Mouse (Mus musculus): Measurements from ENCODE around the gene Herc3.
"Not testable (repeated sequence)": the region's sequence is repeated elsewhere in the genome, so short reads cannot be mapped to it uniquely, and the experiment has no call there.

Gene Herc3

DNA sequence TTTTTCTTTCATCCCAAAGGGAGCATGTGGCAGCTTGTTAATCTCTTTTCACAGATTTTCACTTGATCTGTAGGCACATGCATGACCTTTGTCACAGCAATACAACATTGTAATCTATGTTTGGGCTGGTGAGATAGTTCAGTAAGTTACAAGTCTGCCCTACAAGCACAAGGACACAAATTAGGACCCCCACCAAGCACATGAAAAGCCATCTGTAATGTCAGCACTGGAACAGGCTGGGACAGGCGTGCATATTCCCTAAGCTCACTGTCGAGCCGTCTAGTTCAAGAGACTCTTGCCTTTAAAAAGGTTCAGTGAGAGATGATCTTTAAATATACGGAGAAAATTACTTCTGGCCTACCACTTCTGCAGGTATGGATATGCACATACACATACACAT lies 28.3 kb downstream of the Herc3 start:
- DNase-seq (ENCODE audit: low read depth, low spot score) = no peak

DNA sequence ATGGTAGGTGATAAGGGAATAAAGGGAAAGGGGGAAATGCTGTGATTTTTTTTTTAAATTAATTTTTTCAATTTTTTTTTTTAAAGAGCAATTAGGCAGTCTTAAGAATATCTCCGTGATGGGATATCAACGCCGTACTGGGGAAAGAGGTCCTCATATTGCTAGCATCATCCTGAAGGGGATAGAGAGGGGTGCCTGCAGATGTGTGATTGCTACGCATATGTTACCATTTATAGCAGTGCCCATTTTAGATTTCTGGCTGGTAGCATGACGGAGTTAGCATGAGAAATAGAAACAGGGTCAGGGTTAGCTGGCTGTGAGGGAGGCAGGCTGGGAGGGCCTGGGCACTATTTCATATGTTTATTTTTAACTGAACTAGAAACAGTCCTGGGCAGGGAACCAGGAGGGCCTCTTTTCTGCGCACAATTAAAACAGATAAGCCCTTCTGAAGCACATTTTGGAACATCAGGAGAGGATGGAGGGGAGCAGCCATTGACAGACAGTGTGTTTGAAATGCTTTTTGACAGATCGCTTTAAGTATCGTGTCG lies 31.3 kb downstream of the Herc3 start:
- no peak for DNase-seq (ENCODE audit: low read depth, low spot score)

DNA sequence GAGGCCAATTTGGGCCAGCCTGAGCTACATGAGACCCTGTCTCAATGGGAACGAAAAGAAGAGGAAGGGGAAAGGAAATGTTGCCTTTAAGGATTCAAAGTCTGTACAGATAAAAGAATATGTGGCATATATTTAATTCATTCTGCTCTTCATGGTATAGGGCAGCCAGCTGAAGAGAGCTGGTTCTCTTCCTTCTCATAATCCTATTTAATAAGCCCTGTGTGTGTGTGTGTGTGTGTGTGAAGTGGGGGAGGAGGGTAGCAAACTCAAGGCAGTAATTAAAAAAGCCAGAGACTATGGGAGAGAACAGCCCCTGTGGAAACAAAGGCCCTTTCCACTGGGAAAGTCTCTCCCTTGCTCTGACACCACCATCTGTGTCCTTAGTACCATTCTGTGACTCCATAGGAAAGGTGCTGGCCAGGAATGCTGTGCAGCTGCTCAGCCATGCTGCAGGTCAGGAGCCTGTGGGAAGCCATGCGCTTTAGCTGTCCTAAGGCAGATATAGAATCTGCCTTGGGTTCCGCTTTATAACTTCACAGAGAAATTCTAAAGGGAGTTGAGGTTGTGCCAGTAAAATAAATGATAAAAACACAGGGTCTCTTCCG lies 32.5 kb downstream of the Herc3 start:
- DNase-seq (ENCODE audit: low read depth, low spot score) = no peak

DNA sequence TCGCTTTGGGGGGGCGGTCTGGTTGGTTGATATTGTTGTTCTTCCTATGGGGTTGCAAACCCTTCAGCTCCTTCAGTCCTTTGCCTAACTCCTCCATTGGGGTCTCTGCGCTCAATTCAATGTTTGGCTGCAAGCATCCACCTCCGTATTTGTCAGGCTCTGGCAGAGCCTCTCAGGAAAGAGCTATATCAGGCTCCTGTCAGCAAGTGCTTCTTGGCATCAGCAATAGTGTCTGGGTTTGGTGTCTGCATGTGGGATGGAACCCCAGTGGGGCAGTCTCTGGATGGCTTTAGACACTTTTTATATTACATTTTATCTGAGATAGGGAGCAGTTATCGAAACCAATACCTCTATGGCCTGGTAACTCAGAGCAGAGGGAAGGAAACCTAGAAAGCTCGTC lies 36.6 kb downstream of the Herc3 start:
- not testable (repeated sequence) for DNase-seq (ENCODE audit: low read depth, low spot score)

DNA sequence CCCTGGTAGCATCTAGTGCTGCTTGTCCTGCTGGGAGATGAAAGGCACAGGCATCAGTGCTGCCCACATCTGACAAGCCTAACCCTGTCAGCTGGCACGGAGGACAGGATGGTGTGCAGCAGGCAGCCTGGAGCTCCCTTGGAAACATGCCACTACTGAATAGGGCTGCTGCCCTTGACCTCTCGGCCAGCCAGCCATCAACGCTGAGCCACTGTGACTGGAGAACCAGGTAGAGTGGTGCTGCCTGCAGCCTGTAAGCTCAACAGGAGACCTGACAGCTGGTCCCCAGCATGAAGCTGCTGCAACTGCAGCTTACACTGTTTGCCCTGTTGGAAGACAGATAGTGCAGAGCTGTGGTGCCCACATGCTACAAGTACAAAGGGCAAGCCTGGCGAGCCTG lies 48.3 kb downstream of the Herc3 start:
- DNase-seq (ENCODE audit: low read depth, low spot score) = peak; percentile 5

DNA sequence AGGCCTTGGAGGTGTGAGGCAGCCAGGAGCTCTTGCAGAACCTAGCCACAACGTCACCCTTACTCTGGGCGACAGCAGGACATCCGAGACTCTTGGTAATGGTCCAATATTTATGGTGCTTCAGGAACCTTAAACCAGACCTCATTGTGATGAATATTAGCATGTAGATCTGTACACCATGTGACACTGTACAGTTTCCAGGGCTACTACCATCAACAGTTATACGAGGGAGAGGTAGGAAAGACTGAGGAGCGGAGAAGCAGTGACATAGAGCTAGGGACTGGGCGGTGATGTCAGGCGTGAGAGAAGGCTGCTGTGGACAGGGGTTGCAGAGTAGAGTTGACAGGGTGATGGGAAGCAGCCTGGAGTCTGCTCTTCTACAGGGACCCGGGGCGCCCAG lies 48.7 kb downstream of the Herc3 start:
- peak; percentile 5 for DNase-seq (ENCODE audit: low read depth, low spot score)

DNA sequence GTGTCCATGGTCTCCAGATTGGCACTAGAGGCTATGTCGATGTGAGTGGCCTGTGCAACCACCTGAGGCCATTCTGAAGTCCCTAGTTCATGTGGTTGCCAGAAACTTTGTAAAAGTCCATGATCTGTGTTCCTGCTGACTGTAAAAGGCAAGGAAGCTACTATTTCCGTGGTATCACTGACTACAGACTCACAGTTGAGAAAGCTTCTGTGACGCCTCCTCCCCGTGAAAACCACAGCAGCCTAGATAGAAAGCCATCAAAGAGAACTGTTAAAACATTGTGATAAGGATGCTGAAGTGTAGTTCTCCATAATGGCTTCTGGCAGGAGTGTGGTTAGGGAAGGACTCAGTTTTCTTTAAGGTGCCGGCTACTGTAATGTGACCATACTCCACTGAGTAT lies 49.6 kb downstream of the Herc3 start:
- no peak for DNase-seq (ENCODE audit: low read depth, low spot score)

DNA sequence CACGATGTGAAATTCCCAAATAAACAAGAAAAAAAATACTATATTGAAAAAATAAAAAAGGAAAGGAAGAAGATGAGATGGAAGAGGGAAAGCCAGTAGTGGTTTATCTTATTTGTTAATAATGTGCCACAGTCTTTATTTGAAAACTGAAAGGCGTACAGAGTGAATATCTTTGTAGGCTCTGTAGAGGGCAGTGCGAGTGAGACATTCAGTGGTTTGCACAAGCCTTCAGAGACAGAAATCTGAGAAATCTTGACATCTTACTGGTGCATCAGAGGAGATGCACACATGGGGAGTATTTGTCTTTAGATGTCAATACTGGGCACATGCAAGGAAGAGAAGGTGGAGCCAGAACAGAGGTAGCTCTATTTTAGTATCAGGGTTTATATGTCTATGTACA lies 50.1 kb downstream of the Herc3 start:
- DNase-seq (ENCODE audit: low read depth, low spot score) = no peak

DNA sequence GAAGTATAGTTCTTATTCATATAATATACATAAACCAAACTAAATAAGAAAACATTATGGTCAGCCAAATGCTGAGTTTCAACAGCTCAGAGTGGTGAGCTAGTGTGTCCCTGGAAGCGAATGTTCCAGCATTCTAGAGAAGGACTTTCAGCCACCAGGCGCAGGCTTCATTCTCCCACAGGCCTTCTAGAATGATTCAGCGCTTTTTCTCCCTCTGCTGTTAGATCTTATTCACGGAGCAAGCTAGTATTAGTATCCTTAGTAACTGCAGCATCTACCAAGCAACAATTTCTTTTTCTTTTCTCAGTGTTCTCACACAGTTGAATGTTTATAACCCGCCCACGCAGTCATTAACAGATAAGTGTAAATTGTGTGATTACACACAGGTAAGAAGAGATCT lies 51.0 kb downstream of the Herc3 start:
- DNase-seq (ENCODE audit: low read depth, low spot score) = peak; percentile 12

DNA sequence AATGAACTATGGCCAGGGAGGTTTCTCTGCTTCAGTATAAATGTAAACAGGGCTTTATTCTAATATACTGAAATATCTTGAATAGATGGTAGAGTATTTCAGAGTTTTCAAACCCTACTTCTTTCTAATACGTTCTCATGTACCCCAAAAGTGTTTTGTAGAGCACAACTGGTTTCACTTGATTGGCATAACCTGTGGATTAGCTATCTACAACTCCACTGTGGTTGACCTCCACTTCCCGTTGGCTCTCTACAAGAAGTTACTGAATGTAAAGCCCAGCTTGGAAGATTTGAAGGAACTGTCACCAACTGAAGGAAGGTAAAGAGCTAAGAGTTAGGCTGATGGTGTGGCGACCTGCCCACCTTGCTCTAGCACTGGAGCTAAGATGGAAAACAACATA lies 58.7 kb downstream of the Herc3 start:
- no peak for DNase-seq (ENCODE audit: low read depth, low spot score)

DNA sequence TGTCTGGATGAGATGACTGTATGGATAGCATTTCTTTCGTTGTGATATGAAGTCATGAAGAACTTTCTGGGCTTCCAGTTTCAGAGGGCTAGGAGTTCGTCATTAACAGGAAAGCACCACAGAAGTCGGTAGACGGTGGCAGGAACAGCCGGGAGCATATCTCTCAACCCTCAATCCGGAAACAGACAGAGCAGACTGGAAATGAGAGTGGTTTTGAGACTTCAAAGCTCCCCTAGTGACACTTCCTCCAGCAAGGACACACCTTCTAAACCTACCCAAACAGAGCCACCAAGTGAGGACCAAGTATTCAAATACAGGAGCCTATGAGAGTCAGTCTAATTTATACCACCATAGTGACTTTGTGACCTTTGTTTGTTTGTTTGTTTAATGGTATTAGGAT lies 62.0 kb downstream of the Herc3 start:
- DNase-seq (ENCODE audit: low read depth, low spot score) = no peak

DNA sequence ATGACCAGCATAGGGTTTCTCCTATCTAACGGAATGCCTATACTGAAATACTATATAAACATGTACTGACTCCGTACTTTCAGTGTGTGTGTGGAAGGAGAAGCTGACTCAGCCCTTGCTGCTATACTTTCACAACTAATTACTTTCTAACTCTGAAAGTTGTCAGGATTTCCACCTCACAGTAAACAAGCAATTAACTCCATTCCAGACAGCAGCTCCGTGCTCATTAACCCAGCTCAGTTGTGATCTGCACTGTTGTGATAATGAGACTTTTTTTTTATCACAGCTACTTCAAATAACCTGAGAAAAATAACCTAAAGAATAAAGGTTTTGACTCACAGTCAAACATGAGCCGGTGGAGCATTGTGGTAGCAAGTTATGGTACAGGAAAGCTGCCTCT lies 63.7 kb downstream of the Herc3 start:
- DNase-seq (ENCODE audit: low read depth, low spot score) = no peak

DNA sequence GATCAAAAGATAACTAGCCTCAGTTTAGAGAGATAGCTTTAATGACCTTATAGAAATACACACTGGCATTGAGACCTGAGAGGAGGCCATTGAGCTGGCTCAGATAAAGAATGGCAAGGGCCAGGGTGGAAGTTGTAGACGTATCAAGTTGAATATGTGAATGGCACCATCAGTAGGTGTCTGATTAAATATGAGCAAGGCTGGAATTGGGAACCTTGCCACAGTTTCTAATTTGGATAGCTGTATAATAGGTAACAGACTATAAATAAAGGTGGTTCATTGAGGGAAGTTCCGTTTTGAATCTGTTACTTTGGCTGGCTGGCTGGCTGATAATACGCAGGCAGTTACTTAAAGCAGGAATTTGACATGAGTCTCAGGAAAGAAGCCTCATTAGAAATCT lies 65.4 kb downstream of the Herc3 start:
- DNase-seq (ENCODE audit: low read depth, low spot score) = no peak

DNA sequence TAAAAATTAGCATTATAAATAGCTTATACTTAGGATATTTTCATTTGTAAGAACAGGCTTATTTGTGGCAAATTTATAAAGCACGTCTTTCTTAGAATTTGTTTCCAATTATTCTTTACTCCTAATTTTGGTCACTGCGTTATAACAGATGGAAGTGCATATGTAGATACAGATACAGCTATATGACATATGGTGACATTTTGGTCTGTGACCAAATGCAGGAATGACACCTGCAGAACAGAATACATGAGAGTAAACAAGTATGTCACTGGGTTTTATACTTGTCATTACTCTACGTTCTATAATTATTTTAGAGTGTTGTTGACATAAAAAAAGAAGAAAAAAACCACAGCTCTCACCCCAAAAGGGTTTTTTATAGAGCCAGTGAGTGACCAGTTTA lies 67.8 kb downstream of the Herc3 start:
- DNase-seq (ENCODE audit: low read depth, low spot score) = no peak

DNA sequence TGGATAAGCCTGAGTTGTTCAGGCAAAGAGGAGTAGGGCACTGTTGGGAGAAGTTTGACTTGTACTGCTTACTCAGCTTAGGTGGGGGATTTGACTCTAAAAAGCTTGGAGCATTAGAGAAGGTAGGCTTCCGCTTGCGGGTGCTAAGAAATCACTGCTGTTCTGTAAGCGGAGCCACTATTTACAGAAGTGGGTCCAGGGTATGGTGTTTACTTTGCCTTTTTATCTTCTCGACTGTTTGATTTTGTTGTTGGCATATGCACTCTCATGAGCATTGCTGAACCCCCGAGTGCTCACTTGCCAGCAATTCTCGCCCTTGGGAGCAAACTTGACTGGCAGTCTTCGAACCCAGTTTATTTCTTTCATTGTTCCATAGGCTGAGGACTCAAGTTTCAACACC lies 69.3 kb downstream of the Herc3 start:
- no peak for DNase-seq (ENCODE audit: low read depth, low spot score)

DNA sequence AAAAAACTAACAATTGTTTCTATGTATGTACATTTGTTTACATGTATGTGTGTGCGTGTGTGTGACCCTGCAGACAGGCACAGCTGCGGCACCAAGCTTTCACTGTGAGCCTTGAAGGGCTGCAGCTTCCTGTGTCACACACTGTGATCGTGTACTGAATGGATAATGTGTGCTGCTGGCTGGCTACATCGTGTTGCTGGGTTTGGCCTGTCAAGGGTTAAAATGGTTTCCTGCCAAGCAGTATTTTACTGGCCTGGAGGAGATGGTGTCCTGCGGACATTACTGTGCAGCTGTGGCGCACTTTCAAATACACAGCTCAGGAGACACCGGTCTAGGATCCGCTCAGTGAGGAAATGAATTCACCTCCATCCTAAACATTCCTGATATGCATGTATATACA lies 71.9 kb downstream of the Herc3 start:
- no peak for DNase-seq (ENCODE audit: low read depth, low spot score)

DNA sequence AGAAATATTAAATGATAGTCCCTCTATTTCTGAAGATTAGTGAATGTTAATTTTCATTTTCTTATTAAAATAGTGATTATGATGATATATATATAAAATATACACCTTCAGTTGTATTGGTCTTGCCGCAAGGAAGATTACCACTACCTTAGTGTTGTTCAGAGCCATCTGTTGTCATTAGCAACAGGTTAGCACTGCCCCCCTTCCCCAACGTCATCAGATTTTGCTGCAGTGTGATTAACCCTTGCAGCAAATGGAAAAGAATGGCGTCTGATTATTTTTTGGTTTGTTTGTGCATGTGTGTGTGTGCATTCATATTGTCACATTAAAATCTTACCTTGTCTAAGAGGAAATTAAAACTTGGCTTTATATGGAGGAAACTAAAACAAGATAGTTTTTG lies 73.3 kb downstream of the Herc3 start:
- DNase-seq (ENCODE audit: low read depth, low spot score) = peak; percentile 13

DNA sequence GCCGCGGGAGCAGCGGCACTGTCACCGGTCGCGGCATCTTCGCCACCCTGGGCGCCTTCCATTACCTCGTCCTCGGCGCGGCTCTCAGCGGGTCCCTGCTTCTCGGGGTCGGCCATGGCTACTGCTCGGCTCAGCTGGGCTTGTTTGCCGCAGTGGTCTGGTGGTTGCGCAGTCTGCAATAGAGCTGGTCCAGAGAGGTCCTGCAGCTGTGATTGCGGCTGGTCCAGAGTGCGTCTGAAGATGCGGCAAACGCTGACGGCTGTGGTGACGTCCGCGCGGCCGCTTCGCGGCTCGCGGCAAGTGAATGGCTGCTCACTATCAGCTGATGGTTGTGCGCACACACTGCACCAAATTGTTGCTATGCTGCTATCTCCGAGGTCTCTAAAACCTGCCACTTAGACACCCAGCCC lies 75.6 kb downstream of the Herc3 start, which contains the start of gene Nap1l5:
Gene Nap1l5 (minus strand): TSS at position 225 of the 410 bp plus-strand sequence.
- DNase-seq (ENCODE audit: low read depth, low spot score) = peak; percentile 64

DNA sequence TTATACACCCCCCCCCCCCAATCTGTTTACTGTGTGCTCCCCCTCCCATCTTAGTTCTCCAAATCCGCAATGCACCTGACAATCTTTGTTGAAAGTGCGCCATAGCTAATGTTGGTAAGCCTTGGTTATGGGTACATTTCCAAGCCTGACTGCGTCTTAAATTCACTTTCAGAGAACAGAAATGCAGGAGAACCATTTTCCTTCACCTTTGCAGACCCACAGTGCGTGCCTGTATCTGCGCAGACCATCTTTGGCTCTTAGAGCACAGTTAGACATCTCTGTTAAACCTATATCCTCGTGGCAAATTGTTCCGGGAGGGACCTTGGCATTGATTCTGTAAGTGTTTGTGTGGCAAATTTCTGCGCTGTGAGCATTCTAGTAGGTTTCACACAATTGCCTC lies 76.1 kb downstream of the Herc3 start:
- no peak for DNase-seq (ENCODE audit: low read depth, low spot score)

DNA sequence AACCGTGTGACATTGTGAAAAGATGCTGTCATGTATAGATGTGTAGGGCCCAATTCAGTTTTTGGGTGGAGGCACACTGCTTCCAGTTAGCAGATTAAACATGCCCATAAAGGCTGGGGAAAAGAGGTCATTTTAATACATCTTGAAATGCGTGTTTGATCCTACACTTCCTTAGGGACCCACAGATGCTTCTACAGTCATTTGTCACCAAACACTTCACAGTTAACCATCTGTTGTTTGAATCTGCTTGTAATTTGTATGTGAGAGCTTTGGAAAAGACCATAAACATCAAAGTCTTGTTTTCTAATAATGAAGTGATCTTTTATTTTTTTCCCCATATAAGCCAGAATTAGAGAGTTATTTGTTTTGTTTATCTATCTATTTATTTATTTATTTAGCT lies 76.5 kb downstream of the Herc3 start:
- DNase-seq (ENCODE audit: low read depth, low spot score) = no peak

DNA sequence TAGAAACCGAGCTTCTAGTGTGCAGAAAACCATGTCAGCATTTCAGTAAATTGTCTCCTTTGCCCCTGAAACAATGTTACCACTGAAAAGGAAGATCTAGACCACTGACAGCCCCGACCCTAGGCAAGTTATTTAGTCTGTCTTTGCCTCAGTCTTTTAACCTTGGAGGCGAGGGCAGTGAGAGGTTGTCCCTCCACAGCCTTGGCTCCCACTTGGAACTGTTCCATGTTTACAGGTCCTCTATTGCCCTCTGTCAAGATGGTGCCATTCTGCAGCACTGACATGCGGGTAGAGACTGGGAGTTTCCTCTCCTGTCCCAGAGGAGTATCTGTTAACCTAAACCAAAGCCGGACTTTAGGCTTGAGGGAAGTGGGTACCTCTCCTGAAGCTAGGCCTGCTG lies 81.6 kb downstream of the Herc3 start:
- no peak for DNase-seq (ENCODE audit: low read depth, low spot score)

DNA sequence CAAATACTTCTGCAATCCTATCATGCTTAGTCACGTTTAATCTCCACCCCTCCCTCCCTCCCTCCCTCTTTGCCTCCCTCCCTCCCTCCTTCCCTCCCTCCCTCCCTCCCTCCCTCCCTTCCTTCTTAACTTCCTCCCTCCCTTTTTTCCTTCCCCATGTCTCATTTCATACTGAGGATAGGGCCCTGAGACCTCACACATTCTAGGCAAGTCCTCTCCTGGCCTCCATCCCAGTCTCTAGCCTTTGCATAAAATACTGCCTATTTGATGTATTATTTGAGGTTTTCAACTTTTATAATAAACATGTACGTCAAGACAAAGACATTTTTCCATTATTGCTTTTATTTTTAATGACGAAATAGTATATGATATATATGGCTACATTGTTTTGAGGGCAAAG lies 82.3 kb downstream of the Herc3 start:
- DNase-seq (ENCODE audit: low read depth, low spot score) = no peak

DNA sequence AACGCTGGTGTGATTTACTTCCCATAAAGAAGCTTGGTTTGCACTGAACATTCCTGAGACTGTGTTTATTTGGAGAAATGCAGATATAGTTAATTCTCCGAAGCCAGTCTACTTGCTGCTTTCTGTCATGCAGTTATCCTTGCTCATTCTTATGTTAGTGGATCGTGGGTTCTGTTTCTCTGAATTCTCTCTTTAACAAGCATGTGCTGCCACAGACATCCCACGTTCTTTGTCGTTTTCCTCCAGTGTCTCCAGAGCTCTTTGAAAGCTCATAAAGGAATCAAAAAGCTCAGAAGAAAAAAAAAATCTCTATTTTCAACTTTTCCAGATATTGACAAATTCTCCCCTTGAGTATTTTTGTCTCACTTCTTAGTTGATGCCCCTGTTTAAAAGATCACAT lies 82.7 kb downstream of the Herc3 start:
- no peak for DNase-seq (ENCODE audit: low read depth, low spot score)

DNA sequence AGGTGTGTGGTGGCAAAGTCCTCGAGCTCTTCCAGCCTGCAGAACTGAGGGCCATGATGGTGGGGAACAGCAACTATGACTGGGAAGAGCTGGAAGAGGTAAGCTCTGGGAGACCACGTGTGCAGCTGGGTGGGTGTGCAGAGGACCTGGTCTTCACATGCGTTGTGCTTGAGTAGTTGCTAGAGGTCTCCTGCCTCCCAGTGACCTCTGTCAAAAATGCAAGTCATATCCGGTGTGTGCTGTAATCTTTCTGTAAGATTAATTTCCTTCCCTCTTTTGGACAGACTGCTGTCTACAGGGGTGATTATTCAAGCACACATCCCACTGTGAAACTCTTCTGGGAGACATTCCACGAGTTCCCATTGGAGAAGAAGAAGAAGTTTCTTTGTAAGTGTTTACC lies 85.2 kb downstream of the Herc3 start:
- no peak for DNase-seq (ENCODE audit: low read depth, low spot score)

Data from R1 (cell line).